Mouse (Mus musculus): ENCODE measurements at regions not wholly inside any gene's neighbourhood (a gene's known extent, or its start where the extent isn't known, plus 50 kb on each side); places are given as distances from the start of the nearest gene placed in this dataset.
A peak's percentile ranks its signal among the peaks of the same experiment; 100 is the strongest.

DNA sequence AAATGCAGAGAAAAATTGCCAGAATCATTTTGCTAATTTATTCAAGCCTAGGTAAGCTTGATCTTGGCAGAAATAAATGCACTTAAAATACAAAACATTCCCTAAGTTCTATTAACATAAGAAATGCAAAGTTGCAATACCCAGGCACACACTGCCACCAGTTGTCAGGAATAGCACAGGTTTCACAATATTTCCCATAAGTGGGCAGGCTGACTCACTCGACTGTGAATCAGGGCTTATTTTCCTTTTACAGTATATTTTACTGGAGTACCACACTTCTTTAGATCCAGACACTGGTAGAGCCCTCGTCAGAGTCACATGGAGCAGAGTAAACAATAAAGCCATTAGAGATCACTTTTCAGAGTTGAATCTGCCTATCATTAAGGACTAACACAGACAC, 131.8 kb upstream of the Fmr1 start:
- H3K4me1 ChIP-seq (ENCODE audit: control insufficient read depth, insufficient read depth, low read length): no peaks in the 10 kb centered on the region
- H3K27me3 ChIP-seq (ENCODE audit: control insufficient read depth, insufficient read depth, low read length): no peaks in the 10 kb centered on the region
- WGBS: 68% methylated on average over 2 of the region's 2 CpGs
- H3K9ac ChIP-seq (ENCODE audit: low read length): no peak overlapping the region
- no peak for ATAC-seq (ENCODE audit: low FRiP score)
- no peak overlapping the region for H3K27ac ChIP-seq (ENCODE audit: low read depth, low read length)
- H3K4me3 ChIP-seq (ENCODE audit: low read depth, low read length): no peak overlapping the region
- no peak overlapping the region for H3K4me2 ChIP-seq
- H3K9me3 ChIP-seq (ENCODE audit: control insufficient read depth, low read length): no peaks in the 10 kb centered on the region
- no peak for DNase-seq (ENCODE audit: low spot score, missing footprints)
- H3K36me3 ChIP-seq (ENCODE audit: control insufficient read depth, insufficient read depth, low read length): no peaks in the 10 kb centered on the region

DNA sequence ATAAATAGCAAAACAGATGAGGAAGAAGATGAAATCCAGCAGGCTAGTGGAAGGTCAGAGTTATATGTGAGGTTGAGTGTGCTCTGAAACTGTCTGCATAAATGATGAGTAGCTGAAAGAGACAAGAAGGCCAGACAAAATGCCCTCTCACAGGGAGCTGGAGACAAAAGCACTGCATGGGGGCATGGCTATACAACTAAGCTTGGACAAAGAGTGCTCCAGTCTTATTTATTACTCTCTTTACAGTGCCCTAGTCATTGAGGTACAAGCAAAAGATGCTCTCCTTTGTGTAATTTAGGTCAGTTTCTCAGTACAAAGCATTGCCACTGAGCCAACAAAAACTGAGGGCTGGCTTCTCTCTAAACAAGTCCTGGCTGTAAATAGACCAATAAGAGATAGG, 124.3 kb upstream of the Fmr1 start:
- Histone ChIP-seq H3K4me1 (ENCODE audit: control insufficient read depth, insufficient read depth, low read length) (no peaks in the 10 kb centered on the region), H3K36me3 (ENCODE audit: control insufficient read depth, insufficient read depth, low read length) (no peaks in the 10 kb centered on the region), H3K9ac (ENCODE audit: low read length) (no peak overlapping the region), H3K27me3 (ENCODE audit: control insufficient read depth, insufficient read depth, low read length) (no peaks in the 10 kb centered on the region), H3K4me3 (ENCODE audit: low read depth, low read length) (no peak overlapping the region), H3K9me3 (ENCODE audit: control insufficient read depth, low read length) (no peaks in the 10 kb centered on the region), H3K4me2 (no peak overlapping the region), H3K27ac (ENCODE audit: low read depth, low read length) (no peak overlapping the region)
- ATAC-seq (ENCODE audit: low FRiP score) (no peak), DNase-seq (ENCODE audit: low spot score, missing footprints) (no peak)

DNA sequence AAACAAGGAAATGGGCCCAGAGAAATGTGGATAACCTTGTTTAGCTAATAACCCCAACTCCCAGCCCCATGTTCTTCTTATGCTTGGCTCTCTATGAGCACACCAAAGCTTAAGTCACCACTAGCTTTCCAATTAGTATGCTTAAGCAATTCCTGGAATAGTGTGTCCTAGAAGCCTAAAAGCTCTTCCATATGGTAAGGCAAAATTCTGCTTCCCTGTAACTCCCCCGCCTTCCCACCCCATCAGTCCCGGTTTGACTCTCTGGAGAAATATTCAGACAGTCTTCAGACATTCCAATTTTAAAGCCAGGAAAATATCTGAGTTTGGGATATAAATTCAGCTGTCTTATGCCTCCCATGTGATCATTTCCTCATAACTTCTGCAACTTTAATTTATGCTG, 120.6 kb upstream of the Fmr1 start:
- WGBS: 95% methylated on average over 2 of the region's 2 CpGs
- Histone ChIP-seq H3K27me3 (ENCODE audit: control insufficient read depth, insufficient read depth, low read length) (no peaks in the 10 kb centered on the region), H3K4me1 (ENCODE audit: control insufficient read depth, insufficient read depth, low read length) (no peaks in the 10 kb centered on the region), H3K9me3 (ENCODE audit: control insufficient read depth, low read length) (no peaks in the 10 kb centered on the region), H3K9ac (ENCODE audit: low read length) (no peak overlapping the region), H3K4me2 (no peak overlapping the region), H3K27ac (ENCODE audit: low read depth, low read length) (no peak overlapping the region), H3K36me3 (ENCODE audit: control insufficient read depth, insufficient read depth, low read length) (no peaks in the 10 kb centered on the region), H3K4me3 (ENCODE audit: low read depth, low read length) (no peak overlapping the region)
- ATAC-seq (ENCODE audit: low FRiP score): no peak
- DNase-seq (ENCODE audit: low spot score, missing footprints): no peak

DNA sequence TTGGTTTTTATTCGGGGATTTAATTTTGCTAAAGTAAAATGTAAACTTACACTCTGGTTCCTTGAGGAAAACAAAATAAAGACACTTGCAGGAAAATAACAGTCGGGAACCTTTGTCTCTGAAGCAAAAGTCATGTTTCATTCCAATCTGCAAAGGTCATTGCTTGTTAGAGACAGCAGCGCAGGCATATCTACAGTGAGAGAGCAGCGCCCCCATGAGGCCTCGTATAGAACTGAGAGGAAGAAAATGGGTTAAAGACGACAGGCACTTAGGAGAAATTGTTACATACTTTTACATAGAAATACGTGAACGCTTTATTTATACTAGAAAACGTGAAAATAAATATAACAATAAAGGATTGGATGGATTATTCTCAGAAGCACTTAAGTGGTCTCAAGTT, 93.1 kb upstream of the Fmr1 start:
- H3K27ac ChIP-seq (ENCODE audit: low read depth, low read length): no peak overlapping the region
- H3K36me3 ChIP-seq (ENCODE audit: control insufficient read depth, insufficient read depth, low read length): no peaks in the 10 kb centered on the region
- H3K9ac ChIP-seq (ENCODE audit: low read length): no peak overlapping the region
- H3K4me2 ChIP-seq: no peak overlapping the region
- DNase-seq (ENCODE audit: low spot score, missing footprints) (peak; percentile 89), ATAC-seq (ENCODE audit: low FRiP score) (no peak)
- H3K27me3 ChIP-seq (ENCODE audit: control insufficient read depth, insufficient read depth, low read length): no peaks in the 10 kb centered on the region
- no peaks in the 10 kb centered on the region for H3K9me3 ChIP-seq (ENCODE audit: control insufficient read depth, low read length)
- WGBS: 29% methylated on average over 9 of the region's 9 CpGs
- H3K4me1 ChIP-seq (ENCODE audit: control insufficient read depth, insufficient read depth, low read length): no peaks in the 10 kb centered on the region
- no peak overlapping the region for H3K4me3 ChIP-seq (ENCODE audit: low read depth, low read length)

DNA sequence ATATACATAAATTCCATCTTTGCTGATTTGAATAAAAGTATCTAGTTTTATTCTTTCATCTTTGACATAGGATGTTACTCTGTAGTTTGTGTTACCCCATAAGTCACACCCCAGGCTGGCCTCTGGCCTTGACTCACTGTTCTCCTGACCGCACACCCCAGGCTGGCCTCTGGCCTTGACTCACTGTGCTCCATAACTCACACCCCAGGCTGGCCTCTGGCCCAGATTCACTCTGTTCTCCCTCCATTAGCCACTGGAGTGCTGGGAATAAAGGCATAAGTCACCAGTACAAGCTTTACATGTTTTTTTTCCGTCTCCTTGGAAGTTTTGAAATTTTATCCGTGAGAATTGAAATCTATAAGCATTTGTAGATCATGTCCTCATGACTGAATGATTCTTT, 56.2 kb upstream of the Fmr1 start:
- Histone ChIP-seq H3K4me3 (ENCODE audit: low read depth, low read length) (no peak overlapping the region), H3K27ac (ENCODE audit: low read depth, low read length) (no peak overlapping the region), H3K36me3 (ENCODE audit: control insufficient read depth, insufficient read depth, low read length) (no peaks in the 10 kb centered on the region), H3K9me3 (ENCODE audit: control insufficient read depth, low read length) (no peaks in the 10 kb centered on the region), H3K4me2 (no peak overlapping the region), H3K4me1 (ENCODE audit: control insufficient read depth, insufficient read depth, low read length) (no peaks in the 10 kb centered on the region), H3K9ac (ENCODE audit: low read length) (no peak overlapping the region), H3K27me3 (ENCODE audit: control insufficient read depth, insufficient read depth, low read length) (no peaks in the 10 kb centered on the region)
- ATAC-seq (ENCODE audit: low FRiP score): no peak
- DNase-seq (ENCODE audit: low spot score, missing footprints): no peak
- 76% methylated on average over 3 of the region's 3 CpGs for WGBS

Measured in midbrain, embryonic 11.5 days (tissue).